Mouse (Mus musculus) bone marrow, adult 2 months (tissue): ENCODE data around the gene Cdca4. TPM values are rescaled to one million over a fixed set of nuclear protein-coding genes. Genes with fewer than 3 reads are reported as not detected.
"Not testable (repeated sequence)": the region's sequence is repeated elsewhere in the genome, so short reads cannot be mapped to it uniquely, and the experiment has no call there.

Experiments used
- H3K27ac ChIP-seq: fragments of 200-500 bp; 2 replicates; pipeline ENCODE4 v1.5.1; 2012; ENCODE audit warnings: low read depth, mild to moderate bottlenecking, control low read depth, inconsistent platforms, low read length; ENCODE audit not compliant: control insufficient read depth, poor library complexity, insufficient read depth
- H3K4me1 ChIP-seq: fragments of 200-500 bp; 2 replicates; pipeline ENCODE4 v1.6.1; 2011; ENCODE audit warnings: low read length; ENCODE audit not compliant: control insufficient read depth, insufficient read depth
- H3K4me3 ChIP-seq: fragments of 200-500 bp; replicated peaks from 2 replicates; pipeline ENCODE3; 2011; ENCODE audit warnings: mild to moderate bottlenecking, low read depth, low read length, control low read depth; ENCODE audit not compliant: control insufficient read depth
- CTCF ChIP-seq: fragments of 200-500 bp; IDR thresholded peaks from 2 replicates; pipeline ENCODE4 v1.5.1; 2011; ENCODE audit warnings: low read length, control low read depth; ENCODE audit not compliant: control insufficient read depth, insufficient read depth
- POLR2A ChIP-seq: fragments of 200-500 bp; IDR thresholded peaks from 2 replicates; pipeline ENCODE4 v1.6.1; 2011; ENCODE audit warnings: low read depth, mild to moderate bottlenecking, control low read depth, low read length, borderline replicate concordance; ENCODE audit not compliant: control insufficient read depth
- WGBS: fragments of 180-500 bp; shearing (Covaris S2); methylation state at CpG from one replicate; pipeline ENCODE4 v1.1.7; 2018; 5-methylcytosine and 5-hydroxymethylcytosine counted together
- polyA plus RNA-seq: library from polyadenylated mRNA; stranded (reverse); fragments of >200 nt; gene quantifications from 2 replicates; pipeline ENCODE4 v1.2.4, GENCODE M21; 2011; ENCODE audit warnings: low replicate concordance; ENCODE audit not compliant: missing spikeins, insufficient read depth, insufficient read length

The Cdca4 gene
- polyA plus RNA-seq, 1 experiment = 40.6 TPM

- Histone ChIP-seq H3K4me3 (no peak overlapping the region), H3K4me1 (peaks cover 5% of the 10 kb centered on the region), H3K27ac (no peak overlapping the region)
- no peak for TF ChIP-seq POLR2A
- no peak for TF ChIP-seq CTCF
- WGBS = 91% methylated on average over 12 of the region's 12 CpGs
Measured at GRCm38 (mm10) chr12:112820401-112820999, 8.7 kb downstream of the Cdca4 start.

- peaks cover 5% of the 10 kb centered on the region for H3K4me1 ChIP-seq
- no peak overlapping the region for H3K27ac ChIP-seq
- WGBS = 93% methylated on average over 8 of the region's 8 CpGs
- TF ChIP-seq CTCF (no peak), POLR2A (no peak)
- H3K4me3 ChIP-seq = no peak overlapping the region
Measured at GRCm38 (mm10) chr12:112819057-112819662, 10.1 kb downstream of the Cdca4 start.

- H3K4me1 ChIP-seq, H3K27ac ChIP-seq, H3K4me3 ChIP-seq: not testable (repeated sequence)
- 85% methylated on average over 7 of the region's 7 CpGs for WGBS
Measured at GRCm38 (mm10) chr12:112816866-112817265, 12.4 kb downstream of the Cdca4 start.

- Histone ChIP-seq H3K4me3 (no peak overlapping the region), H3K27ac (no peak overlapping the region), H3K4me1 (no peaks in the 10 kb centered on the region)
- TF ChIP-seq POLR2A (no peak), CTCF (peak; percentile 80)
- WGBS = 50% methylated on average over 4 of the region's 4 CpGs
Measured at GRCm38 (mm10) chr12:112816294-112816693, 12.9 kb downstream of the Cdca4 start.

GRCm38 (mm10) chr12:112814682-112815470 lies 14.3 kb downstream of the Cdca4 start:
- Histone ChIP-seq H3K4me3 (no peak overlapping the region), H3K27ac (no peak overlapping the region), H3K4me1 (no peaks in the 10 kb centered on the region)
- TF ChIP-seq POLR2A (no peak), CTCF (no peak)
- WGBS = 86% methylated on average over 14 of the region's 14 CpGs

- WGBS = 93% methylated on average over 7 of the region's 7 CpGs
- 0 out of 2 replicates have a peak, but pooled peaks cover 2% of the 10 kb centered on the region for H3K4me1 ChIP-seq
- no peak overlapping the region for H3K4me3 ChIP-seq
- H3K27ac ChIP-seq = no peak overlapping the region
- TF ChIP-seq CTCF (no peak), POLR2A (no peak)
Measured at GRCm38 (mm10) chr12:112813370-112813769, 15.9 kb downstream of the Cdca4 start.

- 72% methylated on average over 19 of the region's 19 CpGs for WGBS
- 0 out of 2 replicates have a peak, but pooled peaks cover 2% of the 10 kb centered on the region for H3K4me1 ChIP-seq
- TF ChIP-seq CTCF (no peak), POLR2A (no peak)
- no peak overlapping the region for H3K27ac ChIP-seq
- no peak overlapping the region for H3K4me3 ChIP-seq
Measured at GRCm38 (mm10) chr12:112810092-112810885, 18.9 kb downstream of the Cdca4 start.

- Histone ChIP-seq H3K4me3 (no peak overlapping the region), H3K27ac (no peak overlapping the region), H3K4me1 (0 out of 2 replicates have a peak, but pooled peaks cover 2% of the 10 kb centered on the region)
- 18% methylated on average over 8 of the region's 8 CpGs for WGBS
- TF ChIP-seq CTCF = no peak
Measured at GRCm38 (mm10) chr12:112809641-112810040, 19.6 kb downstream of the Cdca4 start.
